Mouse (Mus musculus) Patski (cell line): ENCODE data around the gene Dcaf1. TPM values are rescaled to one million over a fixed set of nuclear protein-coding genes. Genes with fewer than 3 reads are reported as not detected.

Experiments used
- ATAC-seq: fragments of 100-300 bp; one replicate; pipeline ENCODE4 v1.8.0; 2021
- CTCF ChIA-PET: fragments of 350-600 bp; sonication (Branson Sonifier 250); formaldehyde crosslinking; loops from one replicate; lab custom pipeline; 2022; ENCODE audit warnings: inconsistent platforms; lab: Charles Lee
- POLR2A ChIA-PET: fragments of 350-600 bp; sonication (Branson Sonifier 250); formaldehyde crosslinking; loops from one replicate; lab custom pipeline; 2022; ENCODE audit warnings: antibody characterized with exemption, inconsistent platforms; lab: Charles Lee
- DNase-seq: peaks from one replicate; pipeline ENCODE4 v3.0.0-alpha.2; 2011; ENCODE audit warnings: low read depth, low spot score
- H3K27me3 ChIP-seq: fragments of 371-371 bp; one replicate; pipeline ENCODE4 v1.5.1; 2021
- CTCF ChIP-seq: fragments of 100-300 bp; IDR thresholded peaks from one replicate; pipeline ENCODE4 v1.5.1; 2021
- in situ Hi-C: fragments of 300-500 bp; cut with MboI; formaldehyde crosslinking; loops from 3 replicates; pipeline ENCODE4 v1.11.1; 2018; ENCODE audit warnings: low pct_unique_long_range_greater_than_20kb, mixed read lengths
- polyA plus RNA-seq: library from polyadenylated mRNA; unstranded; gene quantifications from one replicate; pipeline ENCODE4 v1.2.3, GENCODE M21; 2021

The Dcaf1 gene
- polyA plus RNA-seq, 1 experiment from 2014 or later, result 30.8 TPM

DNA sequence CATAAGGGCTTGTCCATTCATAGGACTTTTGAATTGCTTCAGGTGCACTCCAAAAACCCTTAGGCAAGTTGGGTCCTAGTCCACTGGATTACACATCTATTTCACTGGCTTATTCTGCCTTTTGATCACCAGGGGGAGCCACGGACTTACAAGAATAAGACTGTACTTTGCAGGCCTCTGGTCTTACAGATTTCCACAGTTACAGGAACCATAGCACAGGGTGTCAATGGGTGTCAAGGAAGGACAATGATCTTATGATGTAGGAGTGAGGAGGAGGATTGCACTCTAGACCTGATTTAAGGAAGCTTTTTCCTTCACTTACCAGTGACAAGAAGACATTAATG lies 82.1 kb downstream of the Dcaf1 start:
- DNase-seq (no peak), ATAC-seq (peak; percentile 56)
- peak; percentile 62 for TF ChIP-seq CTCF
- ChIA-PET CTCF (interaction anchor here (1.2 kb wide), 2 partner anchors 9 to 391 kb away, joined by 3 to 5 read pairs; no protein-coding TSS in a partner anchor), POLR2A (no interaction called here)
- in situ Hi-C loops, result loop anchor here (5.0 kb wide), 1 partner anchor 389 kb away; no protein-coding TSS in a partner anchor
- peaks cover 20% of the 10 kb centered on the region for H3K27me3 ChIP-seq

- ATAC-seq, result no peak
- ChIA-PET CTCF (interaction anchor here (0.8 kb wide), 1 partner anchor 47 kb away, joined by 3 read pairs; no protein-coding TSS in a partner anchor), POLR2A (no interaction called here)
- no peak for TF ChIP-seq CTCF
- DNase-seq, result no peak
- in situ Hi-C loops, result no loop called here
- peaks cover 26% of the 10 kb centered on the region for H3K27me3 ChIP-seq
Measured at GRCm38 (mm10) chr9:106906597-106906996, 84.9 kb downstream of the Dcaf1 start.

DNA sequence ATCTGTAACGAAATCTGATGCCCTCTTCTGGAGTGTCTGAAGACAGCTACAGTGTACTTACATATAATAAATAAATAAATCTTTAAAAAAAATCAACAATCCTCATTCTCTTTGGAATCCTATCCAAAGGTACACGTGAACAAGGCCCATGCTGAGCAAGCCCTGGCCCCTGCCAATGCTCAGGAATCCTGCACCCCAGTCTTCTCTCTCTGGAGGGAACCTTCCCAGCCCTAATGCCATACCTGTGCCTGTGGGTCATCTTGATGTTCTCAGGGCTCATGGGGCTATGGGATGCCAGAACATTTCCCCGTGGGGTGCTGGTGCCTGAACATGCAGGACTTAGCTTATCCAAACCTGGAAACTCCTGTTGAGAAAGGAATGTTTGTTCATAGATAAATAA lies 86.5 kb downstream of the Dcaf1 start:
- DNase-seq (no peak), ATAC-seq (no peak)
- in situ Hi-C loops, result no loop called here
- POLR2A ChIA-PET, result no interaction called here
- no peak for TF ChIP-seq CTCF
- peaks cover 27% of the 10 kb centered on the region for H3K27me3 ChIP-seq
- CTCF ChIA-PET, result interaction anchor here (0.8 kb wide), 1 partner anchor 24 kb away, joined by 3 read pairs; no protein-coding TSS in a partner anchor

DNA sequence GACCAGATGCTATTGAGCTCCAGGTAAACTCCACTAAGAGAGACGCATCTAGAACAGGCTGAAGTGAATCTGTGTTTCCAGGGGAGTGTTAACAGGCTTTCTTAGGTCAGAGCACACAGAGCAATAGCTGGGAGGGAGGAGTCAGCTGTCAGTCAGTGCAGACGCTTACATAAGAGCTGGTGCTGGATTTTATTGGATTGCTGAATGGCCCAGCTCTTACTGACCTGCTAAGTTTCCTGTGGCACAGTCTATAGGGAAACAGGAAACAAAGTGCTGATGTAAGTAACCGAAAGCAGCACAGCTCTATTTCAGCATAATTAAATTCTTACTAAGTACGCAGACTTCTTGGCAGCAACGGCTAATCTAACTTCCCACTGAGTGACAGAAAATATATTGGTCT lies 87.0 kb downstream of the Dcaf1 start:
- CTCF ChIA-PET, result interaction anchor here (0.8 kb wide), 1 partner anchor 24 kb away, joined by 3 read pairs; no protein-coding TSS in a partner anchor
- DNase-seq, result no peak
- POLR2A ChIA-PET, result no interaction called here
- no peak for TF ChIP-seq CTCF
- in situ Hi-C loops, result no loop called here
- no peak for ATAC-seq
- H3K27me3 ChIP-seq, result peaks cover 28% of the 10 kb centered on the region

DNA sequence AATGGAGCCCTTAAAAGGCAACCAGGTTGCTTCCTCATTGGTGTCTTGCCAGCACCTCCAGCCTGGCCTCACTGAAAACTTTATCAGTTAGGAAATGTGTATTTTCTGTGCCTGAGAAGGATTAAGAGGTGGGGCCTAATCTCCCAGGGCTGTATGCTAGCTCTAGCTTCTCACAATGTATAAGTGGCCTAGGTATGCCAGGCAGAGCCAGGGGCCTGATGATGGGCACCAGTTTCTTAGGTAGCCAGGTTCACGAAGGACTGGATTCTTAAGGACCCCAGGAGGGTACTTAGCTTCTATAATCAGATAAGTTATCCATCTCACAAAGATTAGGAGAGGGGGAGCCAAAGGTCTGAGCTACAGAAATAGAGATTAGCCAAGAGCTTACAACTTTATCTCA lies 90.0 kb downstream of the Dcaf1 start:
- in situ Hi-C loops, result no loop called here
- ChIA-PET CTCF (interaction anchor here (1.3 kb wide), 1 partner anchor 14 kb away, joined by 3 read pairs; no protein-coding TSS in a partner anchor), POLR2A (no interaction called here)
- no peak for TF ChIP-seq CTCF
- DNase-seq (no peak), ATAC-seq (no peak)
- peaks cover 32% of the 10 kb centered on the region for H3K27me3 ChIP-seq

DNA sequence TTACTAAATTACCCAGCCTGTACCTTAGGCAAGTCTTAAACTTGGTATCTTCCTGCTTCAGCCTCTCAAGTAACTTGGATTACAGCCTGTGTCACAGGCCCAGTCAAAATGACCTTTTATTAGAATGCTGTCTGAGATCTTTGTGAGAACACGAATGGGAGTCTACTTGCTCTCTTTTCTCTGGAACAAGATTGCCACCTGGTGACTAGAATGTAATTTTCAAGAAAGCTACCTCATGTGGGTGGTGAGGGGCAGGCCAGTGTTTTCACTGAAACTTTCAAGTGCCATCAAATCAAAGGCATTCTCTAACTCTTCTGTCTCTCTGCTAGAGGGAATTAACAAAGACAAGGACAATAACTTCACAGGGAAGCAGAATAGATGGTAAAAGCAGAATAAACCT lies 92.1 kb downstream of the Dcaf1 start:
- CTCF ChIA-PET, result interaction anchor here (1.7 kb wide), 1 partner anchor 10 kb away, joined by 5 read pairs; no protein-coding TSS in a partner anchor
- peaks cover 29% of the 10 kb centered on the region for H3K27me3 ChIP-seq
- POLR2A ChIA-PET, result no interaction called here
- in situ Hi-C loops, result no loop called here
- no peak for DNase-seq
- peak; percentile 45 for TF ChIP-seq CTCF
- no peak for ATAC-seq

DNA sequence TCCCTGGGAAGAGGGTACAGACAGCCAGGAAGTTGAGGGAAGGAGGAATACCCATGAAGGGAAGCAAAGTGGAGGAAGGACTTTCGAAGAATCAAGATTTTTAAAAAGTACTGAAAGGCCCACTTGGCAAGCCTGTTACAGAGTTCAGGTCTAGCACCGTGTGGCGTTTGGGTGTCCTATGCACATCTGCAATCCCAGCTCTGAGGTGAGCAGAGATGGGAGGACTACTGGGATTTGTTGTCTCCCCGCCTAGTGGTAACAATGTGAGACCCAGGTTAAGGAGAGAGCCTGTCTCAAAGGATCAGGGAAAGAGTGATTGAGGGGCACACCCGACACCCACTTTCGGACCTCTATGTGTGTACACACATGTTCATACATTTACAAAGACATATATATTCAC lies 93.2 kb downstream of the Dcaf1 start:
- ChIA-PET POLR2A (no interaction called here), CTCF (interaction anchor here (0.6 to 1.8 kb wide), 2 partner anchors 13 to 112 kb away, joined by 3 to 4 read pairs; no protein-coding TSS in a partner anchor)
- in situ Hi-C loops, result no loop called here
- DNase-seq, result no peak
- H3K27me3 ChIP-seq, result peaks cover 24% of the 10 kb centered on the region
- ATAC-seq, result no peak
- TF ChIP-seq CTCF, result no peak

Other genes starting within 250 kb of the Dcaf1 start
- gene Iqcf6, start 195.3 kb upstream of the Dcaf1 start, polyA plus RNA-seq, result not detected
- not detected for gene Grm2, start 165.8 kb upstream of the Dcaf1 start, polyA plus RNA-seq
- gene Tex264, start 135.9 kb upstream of the Dcaf1 start, polyA plus RNA-seq, result 162 TPM
- 13.1 TPM for gene Rad54l2, start 32.7 kb upstream of the Dcaf1 start, polyA plus RNA-seq
- gene Rbm15b, start 65.6 kb downstream of the Dcaf1 start, polyA plus RNA-seq, result 45.3 TPM
- 319 TPM for gene Manf, start 70.1 kb downstream of the Dcaf1 start, polyA plus RNA-seq